Mouse (Mus musculus) embryonic facial prominence, embryonic 11.5 days (tissue): ENCODE data around the gene Akap11. TPM values are rescaled to one million over a fixed set of nuclear protein-coding genes. Genes with fewer than 3 reads are reported as not detected.
"Not testable (repeated sequence)": the region's sequence is repeated elsewhere in the genome, so short reads cannot be mapped to it uniquely, and the experiment has no call there.

ENCODE experiments used
- ATAC-seq: fragments of 200-750 bp; cut with Nextera tagmentation; replicated peaks from 2 replicates; pipeline ENCODE4 v1.8.0; 2017; ENCODE audit warnings: low read depth; ENCODE audit not compliant: insufficient number of reproducible peaks, low FRiP score, low TSS enrichment
- DNase-seq: peaks from one replicate; pipeline ENCODE4 v3.0.0-alpha.2; 2015; ENCODE audit warnings: low spot score
- H3K27ac ChIP-seq: fragments of 300-500 bp; sonication (generic); replicated peaks from 2 replicates; pipeline ENCODE4 v1.5.1; 2014; ENCODE audit warnings: mild to moderate bottlenecking, low read depth, low read length, control low read depth
- H3K27me3 ChIP-seq: fragments of 300-500 bp; sonication (generic); 2 replicates; pipeline ENCODE4 v1.6.1; 2014; ENCODE audit warnings: mild to moderate bottlenecking, low read length, moderate library complexity, mixed read lengths; ENCODE audit not compliant: control insufficient read depth, insufficient read depth
- H3K36me3 ChIP-seq: fragments of 300-500 bp; sonication (generic); replicated peaks from 2 replicates; pipeline ENCODE4 v1.6.1; 2014; ENCODE audit warnings: low read depth, mild to moderate bottlenecking, low read length, moderate library complexity, mixed read lengths; ENCODE audit not compliant: control insufficient read depth, insufficient read depth
- H3K4me1 ChIP-seq: fragments of 300-500 bp; sonication (generic); 2 replicates; pipeline ENCODE4 v1.6.1; 2014; ENCODE audit warnings: low read length, mixed read lengths; ENCODE audit not compliant: control insufficient read depth, insufficient read depth
- H3K4me2 ChIP-seq: fragments of 300-500 bp; sonication (generic); 2 replicates; pipeline ENCODE4 v1.6.1; 2014; ENCODE audit warnings: low read depth, mild to moderate bottlenecking, control low read depth, low read length, moderate library complexity
- H3K4me3 ChIP-seq: fragments of 300-500 bp; sonication (generic); 2 replicates; pipeline ENCODE4 v1.5.1; 2014; ENCODE audit warnings: low read depth, low read length, control low read depth
- H3K9ac ChIP-seq: fragments of 300-500 bp; sonication (generic); replicated peaks from 2 replicates; pipeline ENCODE4 v1.6.1; 2014; ENCODE audit warnings: mild to moderate bottlenecking, control low read depth, low read length
- H3K9me3 ChIP-seq: fragments of 300-500 bp; sonication (generic); replicated peaks from 2 replicates; pipeline ENCODE4 v1.6.1; 2016; ENCODE audit warnings: mild to moderate bottlenecking, low read length, inconsistent platforms, mixed read lengths; ENCODE audit not compliant: control insufficient read depth
- WGBS: fragments of 180-500 bp; shearing (Covaris S2); extraction: QIAGEN DNeasy Blood & Tissue Kit; methylation state at CpG from one replicate; pipeline ENCODE4 v1.1.7; 2014; 5-methylcytosine and 5-hydroxymethylcytosine counted together
- polyA plus RNA-seq: library from polyadenylated mRNA; unstranded; fragments of >200 nt; fragmentation: Nextera tagmentation; extraction: Ambion mirVana; gene quantifications from 2 replicates; pipeline ENCODE4 v1.2.1, GENCODE M21; 2014

Akap11 gene
- polyA plus RNA-seq, 1 experiment from 2014 or later, result 17.7 TPM

- H3K4me2 ChIP-seq, result no peak overlapping the region
- DNase-seq, result no peak
- H3K27me3 ChIP-seq, result no peaks in the 10 kb centered on the region
- WGBS, result 87% methylated on average over 4 of the region's 4 CpGs
- H3K27ac ChIP-seq, result no peak overlapping the region
- no peak overlapping the region for H3K9ac ChIP-seq
- H3K36me3 ChIP-seq, result no peaks in the 10 kb centered on the region
- no peak for ATAC-seq
- no peaks in the 10 kb centered on the region for H3K4me1 ChIP-seq
- no peaks in the 10 kb centered on the region for H3K9me3 ChIP-seq
- H3K4me3 ChIP-seq, result no peak overlapping the region
These were observed 25.5 kb upstream of the Akap11 start for GRCm38 (mm10) chr14:78562121-78562520.

GRCm38 (mm10) chr14:78559042-78559441 lies 22.4 kb upstream of the Akap11 start:
- H3K9ac ChIP-seq, result no peak overlapping the region
- 91% methylated on average over 8 of the region's 8 CpGs for WGBS
- DNase-seq, result no peak

GRCm38 (mm10) chr14:78554830-78555229 lies 18.2 kb upstream of the Akap11 start:
- ATAC-seq, H3K4me1 ChIP-seq, H3K36me3 ChIP-seq, H3K9ac ChIP-seq, H3K27ac ChIP-seq, H3K9me3 ChIP-seq, H3K4me3 ChIP-seq, H3K4me2 ChIP-seq, H3K27me3 ChIP-seq, DNase-seq: not testable (repeated sequence)
- 78% methylated on average over 3 of the region's 3 CpGs for WGBS

More at GRCm38 (mm10) chr14:78559042-78559441, 22.4 kb upstream of the Akap11 start:
- Histone ChIP-seq H3K4me1 (no peaks in the 10 kb centered on the region), H3K36me3 (no peaks in the 10 kb centered on the region), H3K4me2 (no peak overlapping the region), H3K27ac (no peak overlapping the region), H3K4me3 (no peak overlapping the region), H3K9me3 (no peaks in the 10 kb centered on the region), H3K27me3 (no peaks in the 10 kb centered on the region)
- ATAC-seq, result no peak

- Histone ChIP-seq H3K4me2 (no peak overlapping the region), H3K27me3 (no peaks in the 10 kb centered on the region), H3K9me3 (no peaks in the 10 kb centered on the region), H3K4me1 (no peaks in the 10 kb centered on the region), H3K27ac (no peak overlapping the region), H3K4me3 (no peak overlapping the region), H3K9ac (no peak overlapping the region), H3K36me3 (no peaks in the 10 kb centered on the region)
- 93% methylated on average over 6 of the region's 6 CpGs for WGBS
- DNase-seq (no peak), ATAC-seq (no peak)
These were observed 17.1 kb upstream of the Akap11 start for GRCm38 (mm10) chr14:78553661-78554060.

GRCm38 (mm10) chr14:78548807-78549206 lies 12.2 kb upstream of the Akap11 start:
- no peaks in the 10 kb centered on the region for H3K4me1 ChIP-seq
- no peak for ATAC-seq
- no peaks in the 10 kb centered on the region for H3K9me3 ChIP-seq
- no peak overlapping the region for H3K9ac ChIP-seq
- H3K27ac ChIP-seq, result no peak overlapping the region
- WGBS, result 79% methylated on average over 6 of the region's 6 CpGs
- no peaks in the 10 kb centered on the region for H3K27me3 ChIP-seq
- no peak overlapping the region for H3K4me3 ChIP-seq
- DNase-seq, result no peak
- no peaks in the 10 kb centered on the region for H3K36me3 ChIP-seq
- no peak overlapping the region for H3K4me2 ChIP-seq

- no peaks in the 10 kb centered on the region for H3K9me3 ChIP-seq
- WGBS, result 83% methylated on average over 3 of the region's 3 CpGs
- DNase-seq (no peak), ATAC-seq (no peak)
- no peaks in the 10 kb centered on the region for H3K4me1 ChIP-seq
- H3K27ac ChIP-seq, result no peak overlapping the region
- no peak overlapping the region for H3K4me3 ChIP-seq
- no peaks in the 10 kb centered on the region for H3K36me3 ChIP-seq
- H3K27me3 ChIP-seq, result no peaks in the 10 kb centered on the region
- H3K4me2 ChIP-seq, result no peak overlapping the region
- H3K9ac ChIP-seq, result no peak overlapping the region
These were observed 4.7 kb upstream of the Akap11 start for GRCm38 (mm10) chr14:78541319-78541718.

GRCm38 (mm10) chr14:78539821-78540220 lies 3.2 kb upstream of the Akap11 start:
- no peak for DNase-seq
- Histone ChIP-seq H3K4me1 (no peaks in the 10 kb centered on the region), H3K4me3 (no peak overlapping the region), H3K4me2 (no peak overlapping the region), H3K27me3 (no peaks in the 10 kb centered on the region), H3K9ac (no peak overlapping the region), H3K9me3 (no peaks in the 10 kb centered on the region), H3K36me3 (no peaks in the 10 kb centered on the region), H3K27ac (no peak overlapping the region)
- 85% methylated on average over 1 of the region's 1 CpGs for WGBS
- ATAC-seq, result no peak

- Histone ChIP-seq H3K36me3 (no peaks in the 10 kb centered on the region), H3K27me3 (no peaks in the 10 kb centered on the region), H3K4me3 (no peak overlapping the region), H3K9me3 (no peaks in the 10 kb centered on the region), H3K9ac (0 out of 2 replicates have a peak overlapping the region, but pooled peaks have one; percentile 19), H3K27ac (no peak overlapping the region), H3K4me2 (no peak overlapping the region), H3K4me1 (no peaks in the 10 kb centered on the region)
- 35% methylated on average over 5 of the region's 5 CpGs for WGBS
- ATAC-seq, result no peak
- DNase-seq, result peak; percentile 54
These were observed 2.1 kb upstream of the Akap11 start for GRCm38 (mm10) chr14:78538572-78539320.
